Mouse (Mus musculus) cerebral cortex, adult 2 months (tissue): Measurements from ENCODE around the gene Gm48551.

ENCODE experiments used
- WGBS: fragments of 180-500 bp; shearing (Covaris S2); methylation state at CpG from one replicate; pipeline ENCODE4 v1.1.7; 2018; 5-methylcytosine and 5-hydroxymethylcytosine counted together

The Gm48551 gene

DNA sequence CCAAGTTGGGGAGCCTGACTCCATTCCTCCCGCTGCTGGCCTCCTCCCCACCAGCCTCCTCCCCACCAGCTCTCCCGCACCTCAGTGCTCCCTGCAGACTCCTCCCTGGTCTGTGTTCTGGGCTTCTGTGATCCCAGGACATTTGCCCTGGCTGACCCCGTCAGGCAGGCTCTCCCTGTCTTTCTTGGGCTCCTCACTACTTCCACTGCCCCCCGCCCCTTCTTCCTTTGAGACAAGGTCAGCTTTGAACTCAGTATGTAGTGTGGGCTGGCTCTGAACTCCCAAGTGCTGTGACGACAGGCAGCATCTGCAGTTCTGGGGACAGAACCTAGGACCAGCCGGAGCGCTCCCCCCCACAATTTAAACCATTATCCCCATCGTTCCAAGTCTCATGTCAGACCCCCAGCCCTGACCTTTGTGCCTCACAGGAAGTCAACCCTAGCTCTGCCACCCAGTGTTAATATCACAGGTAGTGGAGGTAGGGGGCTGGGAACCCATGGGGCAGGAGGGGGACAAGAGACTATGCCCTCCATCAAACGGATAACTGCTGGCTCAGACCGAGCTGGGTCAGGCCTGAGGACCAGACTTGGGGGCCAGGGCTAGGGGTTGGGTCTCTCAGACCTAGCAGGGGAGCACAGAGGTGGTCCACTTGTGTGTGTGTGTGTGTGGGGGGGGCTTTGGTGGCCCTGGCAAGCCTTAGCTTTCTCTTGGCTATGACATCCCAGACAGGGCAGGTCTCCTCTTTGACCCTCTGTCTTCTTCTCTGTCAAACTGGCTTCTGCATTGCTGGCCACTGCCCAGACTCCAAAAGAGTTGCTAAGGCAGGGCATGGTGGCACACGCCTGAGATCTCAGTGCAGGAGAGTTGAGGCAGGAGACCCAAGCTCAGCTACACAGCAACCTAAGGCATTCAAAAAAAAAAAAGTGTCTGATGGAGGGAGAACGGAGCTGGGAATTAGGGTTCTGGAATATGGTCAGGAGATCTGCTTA is 33.3 kb downstream of the Gm48551 start:
- WGBS = 43% methylated on average over 12 of the region's 12 CpGs

DNA sequence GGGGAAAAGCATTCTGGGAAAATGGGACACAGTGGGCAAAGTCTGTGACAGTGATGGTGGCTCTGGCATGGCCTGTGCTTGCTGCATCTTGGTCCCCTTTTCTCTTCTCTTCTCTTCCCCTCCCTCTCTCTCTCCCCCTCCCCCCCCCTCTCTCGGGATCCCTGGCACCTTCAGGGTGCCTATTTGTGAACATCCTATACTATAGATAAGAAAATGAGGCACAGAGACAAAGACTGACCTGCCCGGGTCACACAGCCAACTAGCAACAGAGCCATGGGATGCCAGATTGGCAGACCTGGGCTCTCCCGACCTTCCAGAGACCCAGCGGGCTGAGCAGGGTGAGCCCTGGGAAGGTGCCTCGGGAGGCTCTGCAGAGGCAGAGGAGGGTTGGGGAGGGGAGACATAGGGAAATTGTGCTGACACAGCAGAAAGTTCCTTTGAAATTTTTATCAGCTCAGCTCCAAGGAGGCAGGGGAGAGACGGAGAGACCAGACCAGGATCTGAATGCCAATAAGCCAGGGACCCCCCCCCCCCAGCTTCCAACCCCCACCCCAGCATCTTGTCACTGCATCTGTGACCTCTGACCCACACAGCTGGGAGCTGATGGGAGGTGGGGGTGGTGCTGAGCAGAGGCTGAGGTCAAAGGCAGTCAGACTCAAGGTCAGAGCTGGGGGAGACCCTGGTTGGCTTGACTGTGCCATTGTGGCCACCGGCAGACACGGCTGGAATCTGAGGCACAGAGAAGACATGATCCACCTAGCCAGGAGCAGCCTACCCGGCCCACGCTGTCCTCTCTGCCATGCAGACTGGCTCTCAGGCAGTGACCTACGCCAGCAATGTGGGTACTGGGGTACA is 34.2 kb downstream of the Gm48551 start:
- WGBS = 63% methylated on average over 11 of the region's 11 CpGs

- 92% methylated on average over 10 of the region's 10 CpGs for WGBS
These were observed 35.1 kb downstream of the Gm48551 start for GRCm38 (mm10) chr10:81419111-81419928.

GRCm38 (mm10) chr10:81420191-81420767 is 36.0 kb downstream of the Gm48551 start:
- WGBS = 91% methylated on average over 40 of the region's 40 CpGs

- WGBS = 74% methylated on average over 4 of the region's 4 CpGs
These were observed 37.0 kb downstream of the Gm48551 start for GRCm38 (mm10) chr10:81421041-81421796.

- WGBS = 78% methylated on average over 5 of the region's 5 CpGs
These were observed 37.5 kb downstream of the Gm48551 start for GRCm38 (mm10) chr10:81421797-81422100.

DNA sequence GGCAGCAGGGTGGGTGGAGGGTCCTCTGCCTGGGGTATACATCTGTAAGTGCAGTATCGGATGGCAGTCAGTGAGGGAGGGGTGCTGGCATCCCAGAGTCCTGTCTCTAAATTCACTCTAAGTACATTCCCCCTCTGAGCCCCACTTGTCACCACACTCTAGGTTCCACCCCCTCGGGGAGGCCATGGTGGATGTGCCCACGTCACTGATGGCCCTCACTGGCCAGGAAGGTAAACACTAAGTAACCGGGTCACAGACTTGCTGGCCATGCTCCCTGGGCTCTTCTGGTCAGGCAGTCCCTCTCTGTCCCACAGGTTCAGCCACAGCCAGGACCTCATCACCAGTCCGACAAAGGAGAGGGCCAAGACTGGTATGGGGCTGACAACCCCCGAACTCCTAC is 37.9 kb downstream of the Gm48551 start:
- WGBS = 68% methylated on average over 6 of the region's 6 CpGs

GRCm38 (mm10) chr10:81422661-81423217 is 38.5 kb downstream of the Gm48551 start:
- WGBS = 86% methylated on average over 3 of the region's 3 CpGs

DNA sequence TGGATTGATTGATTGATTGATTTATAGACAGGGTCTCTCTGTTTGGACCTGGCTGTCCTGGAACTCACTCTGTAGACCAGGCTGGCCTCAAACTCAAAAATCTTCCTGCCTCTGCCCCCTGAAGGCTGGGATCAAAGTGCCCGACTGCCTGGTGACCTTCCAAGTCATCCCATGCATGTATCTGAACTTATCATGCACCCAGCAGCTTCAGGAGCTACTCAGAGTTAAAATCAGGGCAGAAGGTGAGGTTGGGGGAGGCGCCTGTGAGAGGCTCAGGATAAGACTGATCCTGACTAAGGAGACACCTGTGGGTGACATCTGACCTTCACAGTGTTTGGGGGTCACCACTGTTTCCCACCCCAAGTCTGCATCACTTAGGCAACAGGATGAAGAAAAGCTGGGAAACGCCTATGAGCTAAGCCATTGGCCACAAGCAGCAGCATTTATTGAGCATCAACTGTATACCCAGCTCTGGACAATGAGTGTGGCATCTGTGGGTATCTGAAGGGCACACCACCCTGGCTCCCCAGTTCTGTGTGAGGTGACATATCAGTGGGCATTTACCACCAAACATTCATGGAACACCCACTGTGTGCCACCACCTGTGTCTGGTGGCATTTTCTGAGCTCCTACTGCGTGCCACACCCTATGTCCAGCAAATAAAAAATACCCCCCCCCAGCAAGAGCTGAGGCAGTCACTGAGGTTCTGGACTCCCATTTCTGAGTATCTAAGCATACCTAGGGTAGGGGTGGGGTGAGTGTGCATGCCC is 39.4 kb downstream of the Gm48551 start:
- WGBS = 78% methylated on average over 4 of the region's 4 CpGs

- WGBS = 17% methylated on average over 25 of the region's 25 CpGs
These were observed 40.2 kb downstream of the Gm48551 start for GRCm38 (mm10) chr10:81424246-81425051.

- WGBS = 32% methylated on average over 10 of the region's 10 CpGs
These were observed 41.1 kb downstream of the Gm48551 start for GRCm38 (mm10) chr10:81425236-81425850.

GRCm38 (mm10) chr10:81426081-81426671 is 41.9 kb downstream of the Gm48551 start:
- 1% methylated on average over 19 of the region's 33 CpGs for WGBS

DNA sequence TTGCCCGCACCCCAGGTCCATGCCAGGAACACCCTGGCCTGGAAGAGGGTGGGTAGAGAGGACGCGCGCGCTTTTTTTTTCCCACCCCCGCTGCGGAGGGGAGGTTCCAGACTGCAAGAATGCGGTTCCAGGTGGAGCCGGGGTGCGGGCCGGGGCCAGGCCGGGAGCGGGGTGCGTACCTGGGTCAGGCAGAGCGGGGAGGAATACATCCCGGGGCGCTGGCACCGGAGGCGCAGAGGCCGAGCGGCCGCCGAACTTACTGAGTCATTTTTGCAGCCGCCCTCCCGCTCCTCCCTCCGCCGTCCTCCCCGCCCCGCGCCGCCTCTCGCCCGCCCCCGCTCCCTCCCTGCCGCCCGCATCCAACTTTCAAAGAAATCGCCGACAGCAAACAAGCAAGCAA is 42.6 kb downstream of the Gm48551 start:
- WGBS = under 1% methylated on average over 38 of the region's 38 CpGs

- 33% methylated on average over 3 of the region's 3 CpGs for WGBS
These were observed 43.1 kb downstream of the Gm48551 start for GRCm38 (mm10) chr10:81427327-81427726.

DNA sequence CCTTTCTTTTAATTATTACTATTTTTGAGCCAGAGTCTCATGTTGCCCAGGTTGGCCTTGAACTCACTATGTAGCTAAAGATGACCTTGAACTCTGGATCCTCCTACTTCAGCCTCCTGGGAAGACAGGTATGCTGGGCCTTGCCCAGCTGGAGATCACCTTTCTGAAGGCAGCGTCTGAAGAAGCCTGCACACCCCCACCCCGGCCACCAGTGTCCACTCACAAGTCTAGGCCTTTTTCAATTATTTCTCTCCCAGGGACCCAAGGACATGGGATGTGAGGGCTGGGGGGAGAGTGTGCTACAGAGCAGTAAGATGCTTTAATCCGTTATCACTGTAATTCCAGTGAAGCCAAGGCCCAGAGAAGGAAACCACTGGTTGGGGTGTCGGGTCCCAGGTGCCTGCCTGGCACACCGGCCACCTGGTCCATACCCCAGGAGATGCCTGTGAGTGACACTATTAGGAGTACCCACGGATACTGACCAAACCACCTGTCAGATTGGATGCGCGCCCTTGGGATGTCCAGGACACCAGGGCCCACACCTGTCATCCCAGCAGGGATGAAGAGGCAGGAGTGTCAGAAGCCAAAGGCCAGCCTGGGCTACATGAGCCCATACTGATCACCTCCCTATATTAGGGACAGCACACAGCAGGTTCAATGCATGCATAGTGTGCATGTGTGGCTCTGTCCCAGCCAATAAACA is 43.7 kb downstream of the Gm48551 start:
- WGBS = 87% methylated on average over 8 of the region's 8 CpGs

GRCm38 (mm10) chr10:81428507-81428870 is 44.2 kb downstream of the Gm48551 start:
- WGBS = 80% methylated on average over 7 of the region's 7 CpGs

DNA sequence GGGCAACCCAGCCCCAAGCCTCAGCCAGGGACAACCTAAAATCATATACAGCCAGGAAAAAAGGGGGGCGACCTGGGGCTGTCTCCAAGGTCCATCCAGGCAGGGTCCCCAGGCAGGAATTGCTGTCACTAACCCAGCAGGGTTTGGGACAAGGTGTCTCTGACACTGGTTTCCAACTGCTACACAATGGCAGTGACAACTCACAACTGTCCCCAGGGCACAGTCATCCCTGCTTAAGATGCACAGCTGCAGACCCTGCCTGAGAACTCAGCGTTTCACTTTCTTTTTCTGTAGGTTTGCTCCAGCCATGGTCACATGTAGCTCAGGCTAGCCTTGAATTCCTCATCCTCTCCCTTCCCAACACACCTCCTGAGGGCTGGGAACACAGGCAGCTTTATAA is 44.8 kb downstream of the Gm48551 start:
- 54% methylated on average over 2 of the region's 2 CpGs for WGBS
